12 mouse cellular contexts compared by ENCODE assay signal in genomic region chr13:103225217-103225894, GRCm38 (mm10).
DNase-seq lines count a peak whose midpoint lies in the region; ATAC-seq and TF ChIP-seq lines count a peak whose summit lies in the region.
"Had no signal": no experiment of that assay in that cellular context is flagged by ENCODE, and none has a peak within 500 bp of the region (broad histone marks: within the 10 kb centered on the region; RNA-seq: fewer than 3 reads in every experiment).

No protein-coding gene starts in this region.

- peak overlapping the region; percentile 44 for H3K27ac ChIP-seq in gastrocnemius, adult 2 months
- peak overlapping the region; percentile 24; the same call in 1 of the 2 replicates for H3K27ac ChIP-seq in neural tube, embryonic 14.5 days (ENCODE audit: low read depth, low read length)
- peak overlapping the region; percentile 31 for H3K27ac ChIP-seq in hindbrain, embryonic 15.5 days (replicated peaks)
- H3K27ac ChIP-seq: forebrain, embryonic 12.5 days had no signal

- no peaks in the 10 kb centered on the region for H3K27me3 ChIP-seq in neural tube, embryonic 14.5 days (ENCODE audit: control insufficient read depth, insufficient read depth, low read length)
- no peaks in the 10 kb centered on the region for H3K27me3 ChIP-seq in hindbrain, embryonic 15.5 days
- H3K27me3 ChIP-seq: forebrain, embryonic 12.5 days had no signal

- ATAC-seq in neural tube, embryonic 14.5 days (ENCODE audit: low read depth), result no peak
- 0 out of 2 replicates have a peak, but pooled peaks have one; percentile 8 for ATAC-seq in hindbrain, embryonic 15.5 days (ENCODE audit: low FRiP score, low read depth)
- no peak for ATAC-seq in erythroid progenitor cell, adult 5-6 weeks (replicated peaks; ENCODE audit: low FRiP score, poor library complexity, severe bottlenecking)

- H3K4me1 ChIP-seq in neural tube, embryonic 14.5 days (ENCODE audit: control insufficient read depth, insufficient read depth, low read length), result peaks cover 9% of the 10 kb centered on the region; the same call in 1 of the 2 replicates
- H3K4me1 ChIP-seq in hindbrain, embryonic 15.5 days (replicated peaks), result peaks cover 18% of the 10 kb centered on the region

- intact Hi-C loops in gastrocnemius, adult 2 months (cut with DNase I), result no loop called here

- H3K9me3 ChIP-seq in neural tube, embryonic 14.5 days (ENCODE audit: control insufficient read depth, low read length), result no peaks in the 10 kb centered on the region
- no peaks in the 10 kb centered on the region for H3K9me3 ChIP-seq in hindbrain, embryonic 15.5 days
- H3K9me3 ChIP-seq: forebrain, embryonic 12.5 days had no signal

- no peak overlapping the region for H3K4me2 ChIP-seq in neural tube, embryonic 14.5 days (ENCODE audit: low read depth, low read length)
- peak overlapping the region; percentile 25 for H3K4me2 ChIP-seq in hindbrain, embryonic 15.5 days
- H3K4me2 ChIP-seq: forebrain, embryonic 12.5 days had no signal

- DNase-seq in gastrocnemius, adult 2 months, result no peak
- DNase-seq in gastrocnemius, postnatal 4 days (ENCODE audit: low spot score in 2 of 2), result no peak
- no peak for DNase-seq in neural tube, embryonic 10.5 days (ENCODE audit: extremely low spot score, low spot score)
- peak; percentile 47 for DNase-seq in testis, postnatal 14 days (ENCODE audit: low spot score)
- no peak for DNase-seq in spleen, adult 12 weeks (ENCODE audit: low spot score)
- DNase-seq: cerebellum, adult 9-11 months; lung, postnatal 36 days; right cerebral cortex, postnatal 4 days had no signal

- WGBS in neural tube, embryonic 14.5 days, result 57% methylated on average over 11 of the region's 11 CpGs
- WGBS in hindbrain, embryonic 15.5 days, result 39% methylated on average over 11 of the region's 11 CpGs

- H3K9ac ChIP-seq in neural tube, embryonic 14.5 days (replicated peaks; ENCODE audit: low read depth, low read length), result no peak overlapping the region
- H3K9ac ChIP-seq in hindbrain, embryonic 15.5 days, result no peak overlapping the region
- H3K9ac ChIP-seq: forebrain, embryonic 12.5 days had no signal

- peak overlapping the region; percentile 10; the same call in 1 of the 2 replicates for H3K4me3 ChIP-seq in gastrocnemius, adult 2 months
- H3K4me3 ChIP-seq in neural tube, embryonic 14.5 days (ENCODE audit: low read depth, low read length), result no peak overlapping the region
- no peak overlapping the region for H3K4me3 ChIP-seq in hindbrain, embryonic 15.5 days
- H3K4me3 ChIP-seq: forebrain, embryonic 12.5 days had no signal

- TF ChIP-seq CTCF in gastrocnemius, adult 2 months (IDR thresholded peaks at IDR 0.05), result no peak

- H3K36me3 ChIP-seq in neural tube, embryonic 14.5 days (ENCODE audit: control insufficient read depth, insufficient read depth, low read length), result no peaks in the 10 kb centered on the region
- H3K36me3 ChIP-seq in hindbrain, embryonic 15.5 days, result no peaks in the 10 kb centered on the region
- H3K36me3 ChIP-seq: forebrain, embryonic 12.5 days had no signal
